Mouse (Mus musculus) midbrain, embryonic 13.5 days (tissue): ENCODE results near the gene Exd1. TPM values are rescaled to one million over a fixed set of nuclear protein-coding genes. Genes with fewer than 3 reads are reported as not detected.

Experiments used
- ATAC-seq: fragments of 200-750 bp; cut with Nextera tagmentation; 2 replicates; pipeline ENCODE4 v1.8.0; 2017; ENCODE audit warnings: mild to moderate bottlenecking, moderate TSS enrichment, moderate library complexity
- H3K27ac ChIP-seq: fragments of 300-500 bp; sonication (generic); 2 replicates; pipeline ENCODE4 v1.5.1; 2015; ENCODE audit warnings: inconsistent platforms, mild to moderate bottlenecking, moderate library complexity
- H3K27me3 ChIP-seq: fragments of 300-500 bp; sonication (generic); 2 replicates; pipeline ENCODE4 v1.6.1; 2015; ENCODE audit warnings: mild to moderate bottlenecking, inconsistent platforms
- H3K36me3 ChIP-seq: fragments of 300-500 bp; sonication (generic); 2 replicates; pipeline ENCODE4 v1.6.1; 2015; ENCODE audit warnings: mild to moderate bottlenecking, inconsistent platforms
- H3K4me1 ChIP-seq: fragments of 300-500 bp; sonication (generic); replicated peaks from 2 replicates; pipeline ENCODE4 v1.6.1; 2015; ENCODE audit warnings: inconsistent platforms
- H3K4me2 ChIP-seq: fragments of 300-500 bp; sonication (generic); replicated peaks from 2 replicates; pipeline ENCODE4 v1.6.1; 2015; ENCODE audit warnings: moderate library complexity, mild to moderate bottlenecking, inconsistent platforms
- H3K4me3 ChIP-seq: fragments of 300-500 bp; sonication (generic); replicated peaks from 2 replicates; pipeline ENCODE4 v1.5.1; 2015; ENCODE audit warnings: mild to moderate bottlenecking, inconsistent platforms
- H3K9ac ChIP-seq: fragments of 300-500 bp; sonication (generic); replicated peaks from 2 replicates; pipeline ENCODE4 v1.6.1; 2015; ENCODE audit warnings: mild to moderate bottlenecking, inconsistent platforms
- H3K9me3 ChIP-seq: fragments of 300-500 bp; sonication (generic); 2 replicates; pipeline ENCODE4 v1.6.1; 2016; ENCODE audit warnings: mild to moderate bottlenecking, inconsistent platforms
- WGBS: fragments of 180-500 bp; shearing (Covaris S2); methylation state at CpG from one replicate; pipeline ENCODE4 v1.1.7; 2015; 5-methylcytosine and 5-hydroxymethylcytosine counted together
- polyA plus RNA-seq: library from polyadenylated mRNA; unstranded; fragments of >200 nt; fragmentation: Nextera tagmentation; extraction: Ambion mirVana; gene quantifications from 2 replicates; pipeline ENCODE4 v1.2.1, GENCODE M21; 2015

Exd1 gene
- polyA plus RNA-seq, 1 experiment from 2014 or later = 0.42 TPM

GRCm38 (mm10) chr2:119566182-119566855 lies 18.9 kb upstream of the Exd1 start:
- ATAC-seq = no peak
- Histone ChIP-seq H3K9ac (no peak overlapping the region), H3K27ac (no peak overlapping the region), H3K27me3 (no peaks in the 10 kb centered on the region), H3K4me1 (no peaks in the 10 kb centered on the region), H3K36me3 (peaks cover 39% of the 10 kb centered on the region), H3K4me2 (no peak overlapping the region), H3K9me3 (no peaks in the 10 kb centered on the region), H3K4me3 (no peak overlapping the region)
- 94% methylated on average over 7 of the region's 7 CpGs for WGBS

DNA sequence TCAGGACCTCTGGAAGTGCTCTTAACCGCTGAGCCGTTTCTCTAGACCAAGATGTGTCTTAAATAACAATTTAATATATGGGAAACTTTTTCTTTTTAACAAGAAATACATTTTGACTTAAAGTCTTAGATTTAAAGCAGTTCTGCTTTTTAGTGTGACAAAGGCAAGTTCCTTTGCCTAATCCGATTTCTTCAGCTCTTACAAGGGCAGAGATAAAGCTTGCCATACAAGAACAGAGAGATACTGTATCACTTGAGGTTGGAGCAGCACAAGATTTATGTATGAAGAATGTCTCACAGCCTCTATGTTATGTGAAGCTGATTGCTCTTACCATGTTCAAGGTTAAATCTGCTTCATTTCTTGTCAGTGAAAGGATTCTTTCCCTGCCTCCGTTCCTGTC lies 17.9 kb upstream of the Exd1 start:
- Histone ChIP-seq H3K4me2 (no peak overlapping the region), H3K27ac (no peak overlapping the region), H3K9me3 (no peaks in the 10 kb centered on the region), H3K4me1 (no peaks in the 10 kb centered on the region), H3K9ac (no peak overlapping the region), H3K4me3 (no peak overlapping the region), H3K27me3 (no peaks in the 10 kb centered on the region), H3K36me3 (peaks cover 36% of the 10 kb centered on the region)
- ATAC-seq = no peak
- WGBS = 91% methylated on average over 4 of the region's 4 CpGs

DNA sequence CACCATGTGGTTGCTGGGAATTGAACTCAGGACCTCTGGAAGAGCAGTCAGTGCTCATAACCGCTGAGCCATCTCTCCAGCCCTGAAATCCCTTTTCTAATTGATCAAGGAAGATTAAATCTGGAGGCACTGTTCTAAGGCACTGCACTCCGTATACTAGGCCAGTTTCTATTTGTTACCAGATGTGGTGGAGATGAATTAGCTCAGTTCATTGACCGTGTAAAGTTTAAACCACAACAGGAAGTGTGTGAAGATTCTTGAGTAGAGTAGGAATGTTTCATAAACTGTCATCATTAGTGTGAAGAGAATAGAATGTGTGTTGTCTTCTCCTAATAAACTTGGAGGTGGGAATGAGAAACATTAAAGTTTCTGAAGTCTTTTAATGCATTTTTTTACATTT lies 14.4 kb upstream of the Exd1 start:
- no peak overlapping the region for H3K27ac ChIP-seq
- no peak overlapping the region for H3K4me2 ChIP-seq
- ATAC-seq = no peak
- no peak overlapping the region for H3K4me3 ChIP-seq
- no peaks in the 10 kb centered on the region for H3K4me1 ChIP-seq
- WGBS = 88% methylated on average over 3 of the region's 3 CpGs
- H3K36me3 ChIP-seq = peaks cover 22% of the 10 kb centered on the region
- no peaks in the 10 kb centered on the region for H3K27me3 ChIP-seq
- H3K9ac ChIP-seq = no peak overlapping the region
- H3K9me3 ChIP-seq = no peaks in the 10 kb centered on the region

DNA sequence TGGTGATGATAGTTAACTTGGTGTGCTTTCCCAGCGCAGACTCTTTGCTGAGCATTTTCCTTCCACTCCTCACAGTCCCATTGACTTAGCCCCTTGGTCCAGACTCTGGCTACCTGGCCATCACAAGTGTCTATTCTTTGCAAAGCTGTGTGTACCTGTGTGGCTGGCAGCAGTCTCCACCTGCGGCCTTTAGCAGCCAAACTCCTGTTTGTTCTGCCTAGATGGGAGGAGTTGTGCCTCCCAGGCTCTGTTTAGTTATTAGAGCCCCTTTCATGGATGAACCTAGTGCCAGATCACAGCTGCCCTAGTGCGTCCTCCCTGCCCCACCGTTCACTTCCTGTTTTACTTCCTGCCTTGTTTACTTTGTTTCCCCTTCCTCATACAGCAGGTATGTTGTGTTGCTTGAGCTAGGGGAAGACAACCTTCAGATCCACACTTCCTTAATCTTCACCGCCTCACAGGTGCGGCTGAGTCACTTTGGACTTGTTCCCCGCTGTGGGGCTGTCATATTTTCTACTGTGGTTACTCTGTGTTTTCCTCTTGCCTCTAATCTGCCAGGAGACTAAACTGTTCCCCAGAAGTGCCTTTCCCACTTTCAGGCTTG lies 11.4 kb upstream of the Exd1 start:
- Histone ChIP-seq H3K27ac (no peak overlapping the region), H3K36me3 (peaks cover 16% of the 10 kb centered on the region), H3K4me3 (no peak overlapping the region), H3K27me3 (no peaks in the 10 kb centered on the region), H3K9ac (no peak overlapping the region), H3K9me3 (no peaks in the 10 kb centered on the region), H3K4me2 (no peak overlapping the region), H3K4me1 (no peaks in the 10 kb centered on the region)
- no peak for ATAC-seq
- 82% methylated on average over 7 of the region's 7 CpGs for WGBS

DNA sequence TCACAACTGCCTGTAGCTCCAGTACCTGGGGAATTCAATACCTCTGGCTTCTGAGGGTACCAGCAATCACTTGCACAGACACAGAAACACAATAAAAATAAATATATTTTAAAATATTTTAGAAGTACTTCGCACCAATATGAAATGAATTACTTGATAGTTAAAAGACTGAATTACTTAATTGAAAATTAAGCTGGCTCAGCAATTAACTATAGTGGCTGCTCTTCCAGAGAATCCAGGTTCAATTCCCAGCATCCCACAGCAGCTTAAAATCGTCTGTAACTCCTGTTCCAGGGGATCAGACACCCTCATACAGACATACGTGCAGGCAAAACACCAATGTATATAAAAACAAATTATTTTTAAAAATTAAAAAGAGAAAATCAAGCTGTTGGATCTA lies 10.6 kb upstream of the Exd1 start:
- no peak for ATAC-seq
- Histone ChIP-seq H3K4me3 (no peak overlapping the region), H3K9me3 (no peaks in the 10 kb centered on the region), H3K4me1 (no peaks in the 10 kb centered on the region), H3K4me2 (no peak overlapping the region), H3K27ac (no peak overlapping the region), H3K9ac (no peak overlapping the region), H3K27me3 (no peaks in the 10 kb centered on the region), H3K36me3 (peaks cover 10% of the 10 kb centered on the region; the same call in 1 of the 2 replicates)
- WGBS = 83% methylated on average over 3 of the region's 3 CpGs

DNA sequence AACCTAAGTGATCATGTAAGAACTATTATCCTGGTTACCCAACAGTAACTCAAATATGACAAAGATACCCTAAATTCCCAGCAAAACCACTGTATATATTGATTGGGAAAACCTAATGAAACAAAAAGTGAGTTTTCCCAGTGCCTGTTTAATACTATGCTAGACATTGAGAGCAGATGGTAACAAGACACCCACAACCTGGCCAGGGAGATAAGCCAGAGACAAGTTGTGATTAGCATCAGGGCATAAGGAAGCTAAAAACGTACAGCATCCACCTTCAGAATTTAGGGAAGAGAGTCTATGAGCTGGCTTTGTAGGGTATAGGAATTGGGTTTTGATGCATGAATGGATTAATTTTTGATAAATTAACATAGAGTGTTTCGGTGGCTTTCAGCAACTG lies 2.3 kb upstream of the Exd1 start:
- Histone ChIP-seq H3K9ac (no peak overlapping the region), H3K9me3 (no peaks in the 10 kb centered on the region), H3K27ac (no peak overlapping the region), H3K4me3 (no peak overlapping the region), H3K36me3 (peaks cover 3% of the 10 kb centered on the region), H3K4me1 (peaks cover 23% of the 10 kb centered on the region), H3K4me2 (0 out of 2 replicates have a peak overlapping the region, but pooled peaks have one; percentile 74), H3K27me3 (no peaks in the 10 kb centered on the region)
- no peak for ATAC-seq
- WGBS = 95% methylated on average over 2 of the region's 2 CpGs

- WGBS = 81% methylated on average over 5 of the region's 5 CpGs
- Histone ChIP-seq H3K9me3 (no peaks in the 10 kb centered on the region), H3K9ac (peak overlapping the region; percentile 84), H3K4me1 (peaks cover 23% of the 10 kb centered on the region), H3K27me3 (no peaks in the 10 kb centered on the region), H3K27ac (no peak overlapping the region), H3K4me2 (peak overlapping the region; percentile 74), H3K4me3 (peak overlapping the region; percentile 81), H3K36me3 (peaks cover 3% of the 10 kb centered on the region)
- no peak for ATAC-seq
Observed at GRCm38 (mm10) chr2:119548691-119549090, 1.3 kb upstream of the Exd1 start.

DNA sequence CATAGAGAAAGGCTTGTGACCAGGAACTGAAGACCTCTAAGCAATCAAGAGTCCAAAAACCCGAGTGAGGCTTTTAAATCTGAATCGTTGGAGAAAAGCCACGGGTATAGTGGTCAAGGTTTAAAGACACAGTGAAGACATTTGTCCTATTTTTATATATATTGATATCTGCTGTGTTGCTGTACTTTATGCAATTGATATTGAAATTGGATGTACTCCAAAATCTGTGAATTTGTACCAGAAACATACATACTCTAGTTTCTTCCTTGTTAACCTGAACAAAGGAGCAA lies 889 bp upstream of the Exd1 start:
- H3K36me3 ChIP-seq = peaks cover 3% of the 10 kb centered on the region
- no peaks in the 10 kb centered on the region for H3K9me3 ChIP-seq
- ATAC-seq = no peak
- H3K9ac ChIP-seq = peak overlapping the region; percentile 84
- whole genome bisulfite sequencing = 8% methylated on average over 3 of the region's 3 CpGs
- peak overlapping the region; percentile 74 for H3K4me2 ChIP-seq
- H3K27me3 ChIP-seq = no peaks in the 10 kb centered on the region
- H3K27ac ChIP-seq = peak overlapping the region; percentile 83
- H3K4me1 ChIP-seq = peaks cover 23% of the 10 kb centered on the region
- H3K4me3 ChIP-seq = peak overlapping the region; percentile 81

DNA sequence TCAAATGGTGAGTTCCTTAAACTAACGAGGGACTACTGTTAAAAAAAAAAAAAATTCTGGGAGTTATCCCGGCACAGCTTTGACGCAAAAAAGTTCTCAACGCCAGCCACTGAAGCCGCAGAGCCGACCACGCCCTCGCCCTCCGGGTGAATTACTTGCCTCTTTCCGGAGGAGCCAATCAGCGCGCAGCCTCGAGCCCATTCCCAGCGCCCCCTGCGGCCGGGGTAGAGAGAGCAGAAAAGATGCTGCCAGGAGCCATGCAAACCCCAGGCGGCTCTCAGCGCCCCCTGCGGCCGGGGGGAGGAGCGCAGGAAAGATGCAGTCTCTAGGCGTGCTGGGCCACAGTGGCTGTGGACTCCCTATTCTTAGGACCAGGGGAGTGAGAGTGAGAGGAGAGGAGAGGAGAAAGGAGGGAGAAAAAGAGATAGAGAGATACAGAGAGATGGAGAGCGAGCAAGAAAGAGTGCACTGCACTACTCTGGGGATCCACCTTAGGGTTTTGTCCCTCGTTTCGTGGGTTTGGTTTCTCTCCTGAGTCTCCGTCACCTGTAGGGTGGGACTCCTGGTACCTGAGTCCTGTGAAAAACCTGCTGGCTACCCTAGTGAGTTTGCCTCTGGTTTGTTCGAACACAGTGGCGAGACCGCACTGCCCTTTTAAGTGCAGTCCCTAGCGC lies 442 bp downstream of the Exd1 start:
- ATAC-seq = peak; percentile 69
- H3K27me3 ChIP-seq = no peaks in the 10 kb centered on the region
- H3K4me2 ChIP-seq = peak overlapping the region; percentile 74
- peaks cover 23% of the 10 kb centered on the region for H3K4me1 ChIP-seq
- H3K27ac ChIP-seq = peak overlapping the region; percentile 83
- H3K4me3 ChIP-seq = peak overlapping the region; percentile 81
- peaks cover 3% of the 10 kb centered on the region for H3K36me3 ChIP-seq
- under 1% methylated on average over 30 of the region's 30 CpGs for WGBS
- no peaks in the 10 kb centered on the region for H3K9me3 ChIP-seq
- H3K9ac ChIP-seq = peak overlapping the region; percentile 39

DNA sequence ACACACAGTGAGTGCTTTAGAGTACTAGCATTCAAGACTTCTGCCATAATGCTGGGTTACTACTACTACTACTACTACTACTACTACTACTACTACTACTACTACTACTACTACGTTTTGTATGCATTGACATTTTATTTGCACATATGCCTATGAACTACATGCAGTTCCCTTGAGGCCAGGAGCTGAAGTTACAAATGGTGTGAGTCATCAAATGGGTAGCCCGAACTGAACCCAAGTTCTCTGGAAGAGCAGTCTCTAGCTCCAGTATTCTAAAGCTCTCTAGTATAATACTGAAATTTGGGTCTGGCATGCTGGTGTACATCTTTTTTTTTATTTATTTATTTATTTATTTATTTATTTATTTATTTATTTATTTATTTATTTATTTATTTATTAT lies 3.8 kb downstream of the Exd1 start:
- ATAC-seq = no peak

GRCm38 (mm10) chr2:119542106-119542505 lies 5.3 kb downstream of the Exd1 start:
- ATAC-seq = no peak
- Histone ChIP-seq H3K27me3 (no peaks in the 10 kb centered on the region), H3K4me1 (0 out of 2 replicates have a peak, but pooled peaks cover 3% of the 10 kb centered on the region), H3K4me3 (no peak overlapping the region), H3K36me3 (no peaks in the 10 kb centered on the region), H3K9ac (no peak overlapping the region), H3K27ac (no peak overlapping the region), H3K4me2 (no peak overlapping the region), H3K9me3 (no peaks in the 10 kb centered on the region)
- WGBS = 24% methylated on average over 1 of the region's 1 CpGs

More for the DNA sequence above, 3.8 kb downstream of the Exd1 start:
- Histone ChIP-seq H3K27ac (no peak overlapping the region), H3K4me1 (peaks cover 11% of the 10 kb centered on the region), H3K9ac (no peak overlapping the region), H3K9me3 (no peaks in the 10 kb centered on the region), H3K27me3 (no peaks in the 10 kb centered on the region), H3K4me2 (no peak overlapping the region), H3K36me3 (no peaks in the 10 kb centered on the region), H3K4me3 (no peak overlapping the region)
- 78% methylated on average over 2 of the region's 2 CpGs for WGBS

GRCm38 (mm10) chr2:119538802-119539201 lies 8.6 kb downstream of the Exd1 start:
- Histone ChIP-seq H3K4me2 (no peak overlapping the region), H3K9ac (no peak overlapping the region), H3K9me3 (no peaks in the 10 kb centered on the region), H3K36me3 (no peaks in the 10 kb centered on the region), H3K27me3 (no peaks in the 10 kb centered on the region), H3K4me1 (no peaks in the 10 kb centered on the region), H3K27ac (no peak overlapping the region), H3K4me3 (no peak overlapping the region)
- 83% methylated on average over 9 of the region's 9 CpGs for WGBS
- ATAC-seq = no peak
